Mouse (Mus musculus): ENCODE measurements around the gene Hmgn2. TPM values are rescaled to one million over a fixed set of nuclear protein-coding genes. Genes with fewer than 3 reads are reported as not detected.

Hmgn2 gene
- polyA plus RNA-seq, 1 experiment = 320 TPM

- H3K4me1 ChIP-seq (ENCODE audit: control insufficient read depth, insufficient read depth, low read length) = peaks cover 2% of the 10 kb centered on the region; the same call in 1 of the 2 replicates
- H3K4me3 ChIP-seq (replicated peaks; ENCODE audit: control insufficient read depth, low read depth, low read length) = no peak overlapping the region
- TF ChIP-seq CTCF (IDR thresholded peaks at IDR 0.05; ENCODE audit: control insufficient read depth, insufficient read depth, low read length) = no peak
- TF ChIP-seq POLR2A (IDR thresholded peaks at IDR 0.05; ENCODE audit: borderline replicate concordance, control insufficient read depth, low read depth, low read length) = no peak
- 62% methylated on average over 4 of the region's 4 CpGs for WGBS
- H3K27ac ChIP-seq (ENCODE audit: control insufficient read depth, insufficient read depth, low read depth, low read length, poor library complexity) = no peak overlapping the region
These were observed 21.7 kb downstream of the Hmgn2 start for GRCm38 (mm10) chr4:133946736-133947135.

GRCm38 (mm10) chr4:133943791-133944190, 24.7 kb downstream of the Hmgn2 start:
- H3K4me3 ChIP-seq (replicated peaks; ENCODE audit: control insufficient read depth, low read depth, low read length) = no peak overlapping the region
- TF ChIP-seq POLR2A (IDR thresholded peaks at IDR 0.05; ENCODE audit: borderline replicate concordance, control insufficient read depth, low read depth, low read length) = no peak
- no peak for TF ChIP-seq CTCF (IDR thresholded peaks at IDR 0.05; ENCODE audit: control insufficient read depth, insufficient read depth, low read length)
- peaks cover 4% of the 10 kb centered on the region; the same call in 1 of the 2 replicates for H3K4me1 ChIP-seq (ENCODE audit: control insufficient read depth, insufficient read depth, low read length)
- 52% methylated on average over 3 of the region's 3 CpGs for WGBS
- H3K27ac ChIP-seq (ENCODE audit: control insufficient read depth, insufficient read depth, low read depth, low read length, poor library complexity) = no peak overlapping the region

- WGBS = 39% methylated on average over 4 of the region's 4 CpGs
- H3K4me3 ChIP-seq (replicated peaks; ENCODE audit: control insufficient read depth, low read depth, low read length) = no peak overlapping the region
- TF ChIP-seq CTCF (IDR thresholded peaks at IDR 0.05; ENCODE audit: control insufficient read depth, insufficient read depth, low read length) = peak; percentile 37; the same call in 1 of the 2 replicates
- no peak for TF ChIP-seq POLR2A (IDR thresholded peaks at IDR 0.05; ENCODE audit: borderline replicate concordance, control insufficient read depth, low read depth, low read length)
These were observed 25.8 kb downstream of the Hmgn2 start for GRCm38 (mm10) chr4:133942679-133943078.

DNA sequence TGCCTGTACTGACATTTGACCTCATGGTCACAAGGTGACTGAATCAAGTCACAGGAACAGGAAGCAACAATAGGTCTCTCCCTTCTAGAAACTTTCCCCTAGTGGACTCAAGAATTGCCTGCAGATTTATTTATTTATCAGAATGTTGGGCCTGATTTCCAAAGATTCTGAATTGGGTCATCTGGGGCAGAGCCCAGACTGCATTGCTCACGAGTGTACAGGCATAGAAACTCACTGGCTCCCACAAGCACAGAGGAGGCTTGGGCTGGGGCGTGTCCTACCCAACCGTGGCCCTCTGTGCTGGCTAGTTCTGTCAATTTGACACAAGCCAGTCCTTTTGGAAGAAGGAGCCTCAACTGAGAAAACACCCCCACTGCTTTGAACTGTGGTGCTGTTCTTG, 26.9 kb downstream of the Hmgn2 start:
- TF ChIP-seq CTCF (IDR thresholded peaks at IDR 0.05; ENCODE audit: control insufficient read depth, insufficient read depth, low read length) = no peak
- H3K4me1 ChIP-seq (ENCODE audit: control insufficient read depth, insufficient read depth, low read length) = peaks cover 4% of the 10 kb centered on the region; the same call in 1 of the 2 replicates
- peak overlapping the region; percentile 40 for H3K27ac ChIP-seq (ENCODE audit: control insufficient read depth, insufficient read depth, low read depth, low read length, poor library complexity)
- no peak overlapping the region for H3K4me3 ChIP-seq (replicated peaks; ENCODE audit: control insufficient read depth, low read depth, low read length)
- WGBS = 48% methylated on average over 3 of the region's 3 CpGs

More at GRCm38 (mm10) chr4:133942679-133943078, 25.8 kb downstream of the Hmgn2 start:
- Histone ChIP-seq H3K27ac (ENCODE audit: control insufficient read depth, insufficient read depth, low read depth, low read length, poor library complexity) (no peak overlapping the region), H3K4me1 (ENCODE audit: control insufficient read depth, insufficient read depth, low read length) (peaks cover 4% of the 10 kb centered on the region; the same call in 1 of the 2 replicates)

DNA sequence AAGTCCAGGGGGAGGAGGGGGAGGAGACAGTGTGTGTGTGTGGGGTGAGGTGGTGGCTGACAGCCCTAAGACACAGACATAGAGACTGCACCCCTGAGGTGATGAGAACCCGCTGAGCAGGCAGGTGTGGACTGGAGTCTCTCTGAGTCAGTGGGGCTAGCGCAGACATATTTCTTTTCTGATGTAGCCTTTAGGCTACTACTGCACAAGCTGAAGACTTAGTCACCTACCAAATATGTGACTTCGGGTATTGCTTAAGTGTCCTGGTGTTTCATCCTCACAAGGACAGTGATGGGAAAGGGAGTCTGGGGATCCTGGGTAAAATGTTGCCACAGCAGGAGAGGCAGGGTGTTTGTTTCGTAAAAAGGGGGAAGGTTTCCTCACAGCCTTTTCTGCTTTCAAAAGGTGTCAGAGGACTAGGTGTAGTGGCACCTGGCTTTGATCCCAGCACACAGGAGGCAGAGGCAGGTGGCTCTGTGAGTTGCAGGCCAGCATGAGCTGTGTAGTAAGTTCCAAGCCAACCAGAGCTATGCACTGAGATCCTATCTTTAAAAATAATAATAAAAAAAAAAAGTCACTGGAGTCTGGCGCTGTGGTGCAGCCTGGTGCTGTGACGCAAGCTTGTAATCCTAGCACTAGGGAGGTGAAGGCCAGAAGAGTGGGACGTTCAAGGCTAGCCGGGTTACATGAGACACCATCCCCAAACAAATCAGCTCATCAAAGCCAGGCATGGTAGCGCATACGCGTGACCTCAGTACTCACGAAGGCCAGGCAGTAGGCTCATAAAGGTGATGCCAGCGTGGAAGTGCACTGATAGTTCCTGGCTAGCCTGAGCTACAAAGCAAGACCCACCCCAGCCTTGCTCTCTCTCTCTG, 27.8 kb downstream of the Hmgn2 start:
- 70% methylated on average over 13 of the region's 13 CpGs for WGBS
- Histone ChIP-seq H3K4me3 (replicated peaks; ENCODE audit: control insufficient read depth, low read depth, low read length) (no peak overlapping the region), H3K4me1 (ENCODE audit: control insufficient read depth, insufficient read depth, low read length) (peaks cover 4% of the 10 kb centered on the region; the same call in 1 of the 2 replicates), H3K27ac (ENCODE audit: control insufficient read depth, insufficient read depth, low read depth, low read length, poor library complexity) (peak overlapping the region; percentile 40)
- no peak for TF ChIP-seq POLR2A (IDR thresholded peaks at IDR 0.05; ENCODE audit: borderline replicate concordance, control insufficient read depth, low read depth, low read length)

- no peak overlapping the region for H3K4me3 ChIP-seq (replicated peaks; ENCODE audit: control insufficient read depth, low read depth, low read length)
- H3K4me1 ChIP-seq (ENCODE audit: control insufficient read depth, insufficient read depth, low read length) = peaks cover 4% of the 10 kb centered on the region; the same call in 1 of the 2 replicates
- H3K27ac ChIP-seq (ENCODE audit: control insufficient read depth, insufficient read depth, low read depth, low read length, poor library complexity) = no peak overlapping the region
- no peak for TF ChIP-seq CTCF (IDR thresholded peaks at IDR 0.05; ENCODE audit: control insufficient read depth, insufficient read depth, low read length)
- TF ChIP-seq POLR2A (IDR thresholded peaks at IDR 0.05; ENCODE audit: borderline replicate concordance, control insufficient read depth, low read depth, low read length) = no peak
- WGBS = 44% methylated on average over 2 of the region's 2 CpGs
These were observed 30.4 kb downstream of the Hmgn2 start for GRCm38 (mm10) chr4:133938077-133938476.

GRCm38 (mm10) chr4:133931785-133932184, 36.7 kb downstream of the Hmgn2 start:
- H3K4me3 ChIP-seq (replicated peaks; ENCODE audit: control insufficient read depth, low read depth, low read length) = no peak overlapping the region
- 75% methylated on average over 3 of the region's 3 CpGs for WGBS
- peaks cover 3% of the 10 kb centered on the region for H3K4me1 ChIP-seq (ENCODE audit: control insufficient read depth, insufficient read depth, low read length)
- no peak overlapping the region for H3K27ac ChIP-seq (ENCODE audit: control insufficient read depth, insufficient read depth, low read depth, low read length, poor library complexity)
- TF ChIP-seq CTCF (IDR thresholded peaks at IDR 0.05; ENCODE audit: control insufficient read depth, insufficient read depth, low read length) (no peak), POLR2A (IDR thresholded peaks at IDR 0.05; ENCODE audit: borderline replicate concordance, control insufficient read depth, low read depth, low read length) (no peak)

DNA sequence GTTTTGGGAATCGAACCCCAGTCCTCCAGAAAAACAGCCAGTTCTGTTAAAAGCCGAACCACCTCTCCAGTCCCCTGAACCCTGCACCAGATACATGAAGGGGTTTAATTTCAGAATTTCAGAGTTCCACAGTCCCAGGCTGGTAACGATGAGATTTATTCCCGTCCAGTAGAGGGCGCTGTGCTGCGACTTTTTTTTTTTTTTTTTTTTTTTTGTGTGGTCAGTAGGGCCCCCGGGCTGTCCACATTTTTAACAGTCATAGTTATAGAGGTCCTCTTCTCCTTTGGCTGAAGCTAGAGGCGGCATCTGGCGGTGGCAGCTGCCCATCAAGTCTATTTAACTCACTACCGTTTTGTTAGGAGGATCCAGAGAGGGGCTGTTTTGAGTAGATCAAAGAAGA, 37.1 kb downstream of the Hmgn2 start:
- H3K4me1 ChIP-seq (ENCODE audit: control insufficient read depth, insufficient read depth, low read length) = peaks cover 3% of the 10 kb centered on the region
- 12% methylated on average over 10 of the region's 10 CpGs for WGBS
- no peak overlapping the region for H3K4me3 ChIP-seq (replicated peaks; ENCODE audit: control insufficient read depth, low read depth, low read length)
- TF ChIP-seq POLR2A (IDR thresholded peaks at IDR 0.05; ENCODE audit: borderline replicate concordance, control insufficient read depth, low read depth, low read length) (no peak), CTCF (IDR thresholded peaks at IDR 0.05; ENCODE audit: control insufficient read depth, insufficient read depth, low read length) (peak; percentile 31; the same call in 1 of the 2 replicates)
- no peak overlapping the region for H3K27ac ChIP-seq (ENCODE audit: control insufficient read depth, insufficient read depth, low read depth, low read length, poor library complexity)
